Mouse (Mus musculus) erythroblast, embryonic 14.5 days (primary cell): ENCODE measurements around the gene March10.

Source experiments
- GATA1 ChIP-seq: IDR thresholded peaks from 2 replicates; pipeline ENCODE4 v1.6.1; 2012; ENCODE audit warnings: low read length, inconsistent platforms, mixed read lengths
- TAL1 ChIP-seq: IDR thresholded peaks from 3 replicates; pipeline ENCODE4 v1.6.1; 2012; ENCODE audit warnings: low read length, inconsistent platforms, mixed read lengths

DNA sequence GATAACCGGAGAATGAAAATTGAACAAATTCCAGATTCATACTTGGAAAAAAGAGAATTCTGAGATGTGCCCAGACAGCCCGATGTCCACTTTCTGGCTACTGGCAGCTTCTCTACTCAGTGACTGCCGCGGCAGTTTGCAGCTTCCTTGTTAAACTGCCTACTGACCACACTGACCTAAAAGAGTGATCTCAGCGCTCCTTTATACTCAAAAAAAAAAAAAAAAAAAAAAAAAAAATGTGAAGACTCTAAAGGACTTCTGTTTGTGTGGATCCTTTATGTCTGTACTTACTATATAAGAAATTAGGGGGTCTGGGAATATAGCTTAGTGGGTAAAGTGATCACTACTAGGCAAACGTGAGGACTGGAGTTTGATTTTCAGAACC lies 17.8 kb upstream of the March10 start:
- no peak for TF ChIP-seq TAL1
- TF ChIP-seq GATA1 = no peak
